Mouse (Mus musculus) mouse embryonic stem cell (cell line): ENCODE results near the gene C8a.

Experiments used
- in situ Hi-C, 2 experiments: fragments of 300-500 bp; cut with MboI; formaldehyde crosslinking; loops; 1 replicate in 1 of 2; 3 replicates in 1 of 2; pipeline ENCODE4 v1.14.3; 2019 to 2020; ENCODE audit warnings: low sequenced_read_pairs in 2 of 2, low pct_unique_long_range_greater_than_20kb in 1 of 2, mixed read lengths in 1 of 2; ENCODE audit not compliant: unreplicated experiment in 1 of 2

The C8a gene

GRCm38 (mm10) chr4:104876323-104876722, at the start of gene C8a:
TSS of gene C8a (minus strand) at chr4:104876398.
- in situ Hi-C loops, result loop anchor here in 1 of 2 experiments (25.0 kb wide), 1 partner anchor 364 kb away; no protein-coding TSS in a partner anchor

GRCm38 (mm10) chr4:104925383-104925782, 49.2 kb upstream of the C8a start:
- in situ Hi-C loops, result no loop called here

GRCm38 (mm10) chr4:104918017-104918416, 41.8 kb upstream of the C8a start:
- in situ Hi-C loops, result loop anchor here in 1 of 2 experiments (10.0 to 25.0 kb wide), 2 partner anchors 94 to 207 kb away; no protein-coding TSS in a partner anchor

- in situ Hi-C loops, result loop anchor here (5.0 to 25.0 kb wide), 3 partner anchors 88 to 210 kb away; no protein-coding TSS in a partner anchor
Observed at GRCm38 (mm10) chr4:104914711-104915247, 38.6 kb upstream of the C8a start.

GRCm38 (mm10) chr4:104913291-104914129, 37.3 kb upstream of the C8a start, which contains the start of gene Fyb2:
TSS of gene Fyb2 (plus strand) at chr4:104913456.
- in situ Hi-C loops, result loop anchor here (5.0 to 25.0 kb wide), 3 partner anchors 89 to 211 kb away; no protein-coding TSS in a partner anchor

GRCm38 (mm10) chr4:104911685-104912084, 35.5 kb upstream of the C8a start:
- in situ Hi-C loops, result loop anchor here (5.0 to 25.0 kb wide), 3 partner anchors 91 to 213 kb away; no protein-coding TSS in a partner anchor

GRCm38 (mm10) chr4:104905049-104905448, 28.9 kb upstream of the C8a start:
- in situ Hi-C loops, result loop anchor here in 1 of 2 experiments (25.0 kb wide), 1 partner anchor 107 kb away; no protein-coding TSS in a partner anchor

GRCm38 (mm10) chr4:104902836-104903235, 26.6 kb upstream of the C8a start:
- in situ Hi-C loops, result loop anchor here in 1 of 2 experiments (25.0 kb wide), 1 partner anchor 109 kb away; no protein-coding TSS in a partner anchor

GRCm38 (mm10) chr4:104894004-104894734, 18.0 kb upstream of the C8a start:
- in situ Hi-C loops, result loop anchor here in 1 of 2 experiments (10.0 to 25.0 kb wide), 2 partner anchors 159 to 382 kb away; no protein-coding TSS in a partner anchor

GRCm38 (mm10) chr4:104893588-104893987, 17.4 kb upstream of the C8a start:
- in situ Hi-C loops, result loop anchor here in 1 of 2 experiments (10.0 to 25.0 kb wide), 2 partner anchors 159 to 381 kb away; no protein-coding TSS in a partner anchor

- in situ Hi-C loops, result loop anchor here in 1 of 2 experiments (10.0 to 25.0 kb wide), 2 partner anchors 157 to 379 kb away; no protein-coding TSS in a partner anchor
Observed at GRCm38 (mm10) chr4:104891708-104892107, 15.5 kb upstream of the C8a start.

- in situ Hi-C loops, result loop anchor here in 1 of 2 experiments (25.0 kb wide), 1 partner anchor 376 kb away; no protein-coding TSS in a partner anchor
Observed at GRCm38 (mm10) chr4:104888499-104889262, 12.5 kb upstream of the C8a start.

- in situ Hi-C loops, result loop anchor here in 1 of 2 experiments (25.0 kb wide), 1 partner anchor 375 kb away; no protein-coding TSS in a partner anchor
Observed at GRCm38 (mm10) chr4:104887486-104887885, 11.3 kb upstream of the C8a start.

GRCm38 (mm10) chr4:104875832-104876231, 366 bp downstream of the C8a start:
- in situ Hi-C loops, result loop anchor here in 1 of 2 experiments (25.0 kb wide), 1 partner anchor 364 kb away; no protein-coding TSS in a partner anchor

- in situ Hi-C loops, result no loop called here
Observed at GRCm38 (mm10) chr4:104870196-104870595, 6.0 kb downstream of the C8a start.

GRCm38 (mm10) chr4:104869581-104869980, 6.6 kb downstream of the C8a start:
- in situ Hi-C loops, result no loop called here

- in situ Hi-C loops, result no loop called here
Observed at GRCm38 (mm10) chr4:104864397-104864796, 11.8 kb downstream of the C8a start.
